Mouse (Mus musculus) intestine, embryonic 14.5 days (tissue): ENCODE data around the gene Vsig10. TPM values are rescaled to one million over a fixed set of nuclear protein-coding genes. Genes with fewer than 3 reads are reported as not detected.
A peak's percentile ranks its signal among the peaks of the same experiment; 100 is the strongest.

Experiments
- ATAC-seq: fragments of 200-750 bp; cut with Nextera tagmentation; replicated peaks from 2 replicates; pipeline ENCODE4 v1.8.0; 2017; ENCODE audit warnings: low read depth, moderate number of reproducible peaks, moderate TSS enrichment, moderate library complexity; ENCODE audit not compliant: low FRiP score, low TSS enrichment
- DNase-seq: peaks from one replicate; pipeline ENCODE4 v3.0.0-alpha.2; 2018; ENCODE audit warnings: low spot score
- H3K27ac ChIP-seq: fragments of 300-500 bp; sonication (generic); 2 replicates; pipeline ENCODE4 v1.5.1; 2014; ENCODE audit warnings: low read depth, mild to moderate bottlenecking, control low read depth
- H3K27me3 ChIP-seq: fragments of 300-500 bp; sonication (generic); replicated peaks from 2 replicates; pipeline ENCODE4 v1.6.1; 2014; ENCODE audit warnings: low read length, control low read depth; ENCODE audit not compliant: control insufficient read depth, insufficient read depth
- H3K36me3 ChIP-seq: fragments of 300-500 bp; sonication (generic); 2 replicates; pipeline ENCODE4 v1.6.1; 2014; ENCODE audit warnings: low read length, control low read depth; ENCODE audit not compliant: control insufficient read depth, insufficient read depth
- H3K4me1 ChIP-seq: fragments of 300-500 bp; sonication (generic); replicated peaks from 2 replicates; pipeline ENCODE4 v1.6.1; 2014; ENCODE audit warnings: low read length, control low read depth, mixed read lengths; ENCODE audit not compliant: control insufficient read depth, insufficient read depth
- H3K4me2 ChIP-seq: fragments of 300-500 bp; sonication (generic); 2 replicates; pipeline ENCODE4 v1.6.1; 2014; ENCODE audit warnings: low read length
- H3K4me3 ChIP-seq: fragments of 300-500 bp; sonication (generic); 2 replicates; pipeline ENCODE4 v1.5.1; 2014; ENCODE audit warnings: low read depth, low read length, control low read depth, mixed read lengths
- H3K9ac ChIP-seq: fragments of 300-500 bp; sonication (generic); 2 replicates; pipeline ENCODE4 v1.6.1; 2014; ENCODE audit warnings: mild to moderate bottlenecking, low read length
- H3K9me3 ChIP-seq: fragments of 300-500 bp; sonication (generic); 2 replicates; pipeline ENCODE4 v1.6.1; 2016; ENCODE audit warnings: low read length, control low read depth; ENCODE audit not compliant: control insufficient read depth
- WGBS: fragments of 180-500 bp; shearing (Covaris S2); extraction: QIAGEN DNeasy Blood & Tissue Kit; methylation state at CpG from one replicate; pipeline ENCODE4 v1.1.7; 2014; 5-methylcytosine and 5-hydroxymethylcytosine counted together
- polyA plus RNA-seq: library from polyadenylated mRNA; unstranded; fragments of >200 nt; fragmentation: Nextera tagmentation; extraction: Ambion mirVana; gene quantifications from 2 replicates; pipeline ENCODE4 v1.2.1, GENCODE M21; 2014

Gene Vsig10
- polyA plus RNA-seq, 1 experiment from 2014 or later: 10.0 TPM

GRCm38 (mm10) chr5:117313420-117313819 is 5.5 kb upstream of the Vsig10 start:
- Histone ChIP-seq H3K27me3 (no peaks in the 10 kb centered on the region), H3K36me3 (no peaks in the 10 kb centered on the region), H3K9me3 (no peaks in the 10 kb centered on the region), H3K9ac (0 out of 2 replicates have a peak overlapping the region, but pooled peaks have one; percentile 7), H3K4me3 (peak overlapping the region; percentile 27), H3K4me2 (peak overlapping the region; percentile 49), H3K4me1 (peaks cover 12% of the 10 kb centered on the region), H3K27ac (peak overlapping the region; percentile 67; the same call in 1 of the 2 replicates)
- DNase-seq (peak; percentile 76), ATAC-seq (no peak)
- 13% methylated on average over 14 of the region's 14 CpGs for WGBS

GRCm38 (mm10) chr5:117313909-117314308 is 5.0 kb upstream of the Vsig10 start:
- WGBS: 24% methylated on average over 10 of the region's 10 CpGs

GRCm38 (mm10) chr5:117314587-117315428 is 4.1 kb upstream of the Vsig10 start:
- no peaks in the 10 kb centered on the region for H3K36me3 ChIP-seq
- H3K4me2 ChIP-seq: no peak overlapping the region; the same call in 1 of the 2 replicates
- H3K4me3 ChIP-seq: no peak overlapping the region
- H3K27me3 ChIP-seq: no peaks in the 10 kb centered on the region
- H3K4me1 ChIP-seq: peaks cover 12% of the 10 kb centered on the region
- WGBS: 28% methylated on average over 9 of the region's 9 CpGs
- H3K9ac ChIP-seq: no peak overlapping the region
- peak; percentile 71 for DNase-seq
- H3K9me3 ChIP-seq: no peaks in the 10 kb centered on the region
- 0 out of 2 replicates have a peak, but pooled peaks have one; percentile 18 for ATAC-seq
- peak overlapping the region; percentile 67 for H3K27ac ChIP-seq

More at GRCm38 (mm10) chr5:117313909-117314308, 5.0 kb upstream of the Vsig10 start:
- Histone ChIP-seq H3K9me3 (no peaks in the 10 kb centered on the region), H3K36me3 (no peaks in the 10 kb centered on the region), H3K27me3 (no peaks in the 10 kb centered on the region), H3K27ac (peak overlapping the region; percentile 67), H3K9ac (0 out of 2 replicates have a peak overlapping the region, but pooled peaks have one; percentile 2), H3K4me2 (peak overlapping the region; percentile 49), H3K4me1 (peaks cover 12% of the 10 kb centered on the region), H3K4me3 (peak overlapping the region; percentile 27)
- DNase-seq (no peak), ATAC-seq (no peak)

GRCm38 (mm10) chr5:117323751-117324150 is 4.9 kb downstream of the Vsig10 start:
- H3K9ac ChIP-seq: no peak overlapping the region
- H3K4me3 ChIP-seq: no peak overlapping the region
- H3K4me2 ChIP-seq: no peak overlapping the region
- peaks cover 7% of the 10 kb centered on the region; the same call in 1 of the 2 replicates for H3K36me3 ChIP-seq
- ATAC-seq: no peak
- no peaks in the 10 kb centered on the region for H3K27me3 ChIP-seq
- H3K9me3 ChIP-seq: no peaks in the 10 kb centered on the region
- peaks cover 6% of the 10 kb centered on the region; the same call in 1 of the 2 replicates for H3K4me1 ChIP-seq
- no peak for DNase-seq
- H3K27ac ChIP-seq: no peak overlapping the region
- 85% methylated on average over 9 of the region's 9 CpGs for WGBS

- no peak; the same call in 1 of the 2 replicates for ATAC-seq
- no peak overlapping the region for H3K4me2 ChIP-seq
- H3K4me1 ChIP-seq: no peaks in the 10 kb centered on the region
- 65% methylated on average over 6 of the region's 6 CpGs for WGBS
- peaks cover 7% of the 10 kb centered on the region; the same call in 1 of the 2 replicates for H3K36me3 ChIP-seq
- H3K27me3 ChIP-seq: no peaks in the 10 kb centered on the region
- H3K9me3 ChIP-seq: no peaks in the 10 kb centered on the region
- H3K27ac ChIP-seq: no peak overlapping the region
- DNase-seq: no peak
- no peak overlapping the region for H3K9ac ChIP-seq
- H3K4me3 ChIP-seq: no peak overlapping the region
These were observed 7.5 kb downstream of the Vsig10 start for GRCm38 (mm10) chr5:117326408-117326807.

GRCm38 (mm10) chr5:117330457-117330856 is 11.6 kb downstream of the Vsig10 start:
- Histone ChIP-seq H3K4me1 (no peaks in the 10 kb centered on the region), H3K4me2 (no peak overlapping the region), H3K9ac (no peak overlapping the region), H3K9me3 (peaks cover 3% of the 10 kb centered on the region; the same call in 1 of the 2 replicates), H3K36me3 (0 out of 2 replicates have a peak, but pooled peaks cover 3% of the 10 kb centered on the region), H3K4me3 (no peak overlapping the region), H3K27ac (no peak overlapping the region), H3K27me3 (no peaks in the 10 kb centered on the region)
- 76% methylated on average over 7 of the region's 7 CpGs for WGBS
- ATAC-seq (peak; percentile 50; the same call in 1 of the 2 replicates), DNase-seq (no peak)

- peaks cover 3% of the 10 kb centered on the region; the same call in 1 of the 2 replicates for H3K9me3 ChIP-seq
- H3K4me3 ChIP-seq: no peak overlapping the region
- no peak overlapping the region for H3K27ac ChIP-seq
- H3K27me3 ChIP-seq: no peaks in the 10 kb centered on the region
- no peak overlapping the region for H3K4me2 ChIP-seq
- DNase-seq (no peak), ATAC-seq (no peak)
- no peaks in the 10 kb centered on the region for H3K4me1 ChIP-seq
- H3K9ac ChIP-seq: no peak overlapping the region
- H3K36me3 ChIP-seq: peaks cover 24% of the 10 kb centered on the region
- 87% methylated on average over 10 of the region's 10 CpGs for WGBS
These were observed 19.1 kb downstream of the Vsig10 start for GRCm38 (mm10) chr5:117337999-117338398.

GRCm38 (mm10) chr5:117338503-117338902 is 19.6 kb downstream of the Vsig10 start:
- Histone ChIP-seq H3K9ac (no peak overlapping the region), H3K27me3 (no peaks in the 10 kb centered on the region), H3K4me1 (no peaks in the 10 kb centered on the region), H3K27ac (no peak overlapping the region), H3K4me2 (no peak overlapping the region), H3K36me3 (peaks cover 26% of the 10 kb centered on the region), H3K4me3 (no peak overlapping the region), H3K9me3 (peaks cover 3% of the 10 kb centered on the region; the same call in 1 of the 2 replicates)
- DNase-seq (no peak), ATAC-seq (no peak)
- WGBS: 79% methylated on average over 8 of the region's 8 CpGs
